Mouse (Mus musculus) urinary bladder, adult 18-20 months (tissue): Measurements from ENCODE around the gene Gm14548.
"Not testable (repeated sequence)": the region's sequence is repeated elsewhere in the genome, so short reads cannot be mapped to it uniquely, and the experiment has no call there.

ENCODE experiments used
- DNase-seq, 2 experiments: peaks; one replicate each; pipeline ENCODE4 v3.0.0; 2022; ENCODE audit warnings: low spot score in 2 of 2, mixed read lengths in 2 of 2

Gene Gm14548

DNA sequence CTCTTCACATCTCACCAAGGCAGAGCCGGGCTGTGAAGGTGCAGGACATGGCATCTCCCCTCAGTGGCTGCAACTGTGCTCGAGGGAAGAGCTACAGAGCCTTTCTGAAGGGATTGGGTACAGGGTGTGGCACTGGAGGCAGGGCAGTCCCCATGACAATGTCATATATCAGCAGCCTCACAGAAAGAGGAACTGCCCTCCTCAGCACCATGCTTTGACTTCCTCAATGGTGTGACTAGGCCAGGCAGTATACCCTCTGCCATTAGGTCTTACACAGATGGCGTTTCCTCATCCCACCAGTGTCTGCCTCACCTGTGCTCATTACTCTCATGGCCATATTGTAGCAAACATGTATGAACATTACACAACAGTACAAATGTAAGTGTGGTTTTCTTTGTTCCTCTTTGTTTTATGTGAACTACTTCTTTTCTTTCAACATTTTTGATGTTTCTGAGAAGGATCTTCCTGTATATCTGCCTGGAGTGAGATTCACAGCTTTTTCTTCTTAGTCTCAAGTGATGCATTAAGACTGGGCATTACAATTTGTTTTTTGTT lies at the start of gene Gm14548:
Gm14548 (minus strand) TSS at position 85 of the 555 bp plus-strand sequence.
- DNase-seq = not testable (repeated sequence)

DNA sequence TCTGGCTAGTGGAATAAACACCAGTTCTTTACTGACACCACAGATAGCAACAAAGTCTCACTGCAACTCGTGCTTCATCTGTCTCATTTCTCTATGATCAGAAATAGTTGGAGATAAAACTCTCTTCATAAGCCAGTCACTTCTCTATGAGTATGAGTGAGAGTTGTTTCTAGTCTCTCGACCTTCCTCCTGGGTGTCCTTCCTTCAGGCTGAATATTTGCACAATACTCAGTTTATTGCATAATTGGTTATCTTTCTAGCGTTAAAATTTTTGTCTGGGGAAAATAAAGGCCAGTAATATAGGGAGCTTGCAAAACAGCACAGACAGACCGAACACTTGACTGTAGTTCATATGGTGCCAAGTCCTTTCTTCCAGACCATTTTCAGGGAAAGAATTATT lies 48.2 kb upstream of the Gm14548 start:
- DNase-seq = no peak

DNA sequence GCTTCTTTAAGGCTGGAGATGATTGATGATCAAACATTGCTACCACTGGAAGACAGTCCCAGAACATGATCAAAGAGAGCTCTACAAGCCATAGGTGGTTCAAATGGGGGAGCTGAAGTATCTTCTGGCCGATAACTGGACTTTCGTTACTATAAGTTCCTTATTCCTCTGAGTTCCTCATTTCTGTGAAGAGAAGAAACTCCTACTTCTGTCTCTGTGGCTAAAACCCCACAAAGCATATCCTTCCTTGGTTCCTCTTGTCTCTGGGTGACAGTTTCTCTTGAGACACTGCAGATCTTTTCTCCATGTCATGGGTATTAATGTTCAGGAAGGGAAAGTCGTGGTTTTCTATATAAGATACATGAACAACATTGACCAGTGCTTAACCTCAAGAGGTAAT lies 43.0 kb upstream of the Gm14548 start:
- DNase-seq = no peak

GRCm38 (mm10) chr7:3939866-3940525 lies 42.1 kb upstream of the Gm14548 start:
- DNase-seq = no peak

DNA sequence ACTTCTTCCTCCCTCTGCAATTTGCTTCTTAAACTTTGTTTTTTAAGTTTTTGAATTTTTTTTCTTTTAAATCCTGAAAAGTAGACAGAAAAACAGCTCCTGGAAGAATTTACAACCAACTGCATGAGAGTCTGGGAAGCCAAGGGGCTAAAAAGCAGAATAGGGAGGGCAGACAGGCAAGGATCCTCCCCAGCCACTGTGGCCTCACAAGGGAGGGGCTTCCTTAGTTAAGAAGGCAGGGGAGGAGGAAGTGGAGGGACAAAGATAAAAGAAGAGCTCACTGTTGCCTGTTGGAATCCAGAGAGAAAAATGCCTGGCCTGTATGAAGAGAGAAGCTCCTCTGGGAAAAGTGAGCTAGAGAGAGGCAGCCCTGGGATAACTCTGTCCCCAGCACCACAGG lies 37.6 kb upstream of the Gm14548 start:
- DNase-seq = not testable (repeated sequence)

DNA sequence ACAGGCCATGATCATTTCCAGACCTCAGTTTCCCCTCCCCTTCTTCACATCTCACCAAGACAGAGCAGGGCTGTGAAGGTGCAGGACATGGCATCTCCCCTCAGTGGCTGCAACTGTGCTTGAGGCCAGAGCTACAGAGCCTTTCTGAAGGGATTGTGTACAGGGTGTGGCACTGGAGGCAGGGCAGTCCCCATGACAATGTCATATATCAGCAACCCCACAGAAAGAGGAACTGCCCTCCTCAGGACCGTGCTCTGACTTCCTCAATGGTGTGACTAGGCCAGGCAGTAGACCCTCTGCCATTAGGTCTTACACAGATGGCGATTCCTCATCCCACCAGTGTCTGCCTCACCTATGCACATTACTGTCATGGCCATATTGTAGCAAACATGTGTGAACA lies 17.5 kb upstream of the Gm14548 start, which contains the start of gene Lilra6:
Lilra6 (minus strand) TSS at position 117 of the 400 bp plus-strand sequence.
- not testable (repeated sequence) for DNase-seq

DNA sequence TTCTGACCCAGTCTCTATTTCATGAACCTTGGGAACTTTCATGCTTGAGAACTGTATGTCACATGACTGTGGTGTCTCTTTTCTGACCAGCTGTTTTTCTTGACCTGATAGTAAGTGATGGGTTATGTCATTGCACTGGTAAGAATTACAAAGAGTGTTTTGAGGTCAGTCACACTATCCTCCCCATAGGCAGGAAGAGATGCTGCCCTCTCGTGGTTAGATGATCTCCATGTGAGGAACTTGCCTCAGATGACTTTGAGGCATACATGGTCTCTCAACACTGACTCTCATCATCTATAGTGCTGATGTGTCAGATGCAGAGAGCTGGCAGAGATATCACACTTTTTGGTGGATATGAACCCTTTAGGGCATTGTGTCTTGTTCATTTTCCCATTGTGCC lies 5.8 kb upstream of the Gm14548 start:
- no peak for DNase-seq

- DNase-seq = not testable (repeated sequence)
These were observed 22.9 kb downstream of the Gm14548 start for GRCm38 (mm10) chr7:3875032-3875431.

DNA sequence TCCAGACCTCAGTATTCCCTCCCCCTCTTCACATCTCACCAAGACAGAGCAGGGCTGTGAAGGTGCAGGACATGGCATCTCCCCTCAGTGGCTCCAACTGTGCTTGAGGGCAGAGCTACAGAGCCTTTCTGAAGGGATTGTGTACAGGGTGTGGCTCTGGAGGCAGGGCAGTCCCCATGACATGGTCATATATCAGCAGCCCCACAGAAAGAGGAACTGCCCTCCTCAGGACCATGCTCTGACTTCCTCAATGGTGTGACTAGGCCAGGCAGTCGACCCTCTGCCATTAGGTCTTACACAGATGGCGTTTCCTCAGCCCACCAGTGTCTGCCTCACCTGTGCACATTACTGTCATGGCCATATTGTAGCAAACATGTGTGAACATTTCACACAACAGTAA lies 53.0 kb downstream of the Gm14548 start, which contains the start of gene Pira2:
Pira2 (minus strand) TSS at position 101 of the 400 bp plus-strand sequence.
- DNase-seq = not testable (repeated sequence)

- not testable (repeated sequence) for DNase-seq
These were observed 60.1 kb downstream of the Gm14548 start for GRCm38 (mm10) chr7:3837854-3838253.
